Mouse (Mus musculus) liver, adult 2 months (tissue): ENCODE data around the gene Pithd1. TPM values are rescaled to one million over a fixed set of nuclear protein-coding genes. Genes with fewer than 3 reads are reported as not detected.
A peak's percentile ranks its signal among the peaks of the same experiment; 100 is the strongest.

Experiments used
- DNase-seq: peaks from one replicate; pipeline ENCODE4 v3.0.0-alpha.2; 2011; ENCODE audit warnings: low read depth, low spot score; ENCODE audit errors: extremely low read depth
- H3K27ac ChIP-seq: fragments of 200-500 bp; replicated peaks from 2 replicates; pipeline ENCODE4 v1.5.1; 2012; ENCODE audit warnings: low read depth, mild to moderate bottlenecking, control low read depth, inconsistent platforms, low read length; ENCODE audit not compliant: insufficient read depth
- H3K27me3 ChIP-seq: fragments of 200-500 bp; 2 replicates; pipeline ENCODE4 v1.6.1; 2012; ENCODE audit warnings: mild to moderate bottlenecking, moderate library complexity, low read length, inconsistent platforms; ENCODE audit not compliant: control insufficient read depth, insufficient read depth
- H3K36me3 ChIP-seq: fragments of 200-500 bp; 2 replicates; pipeline ENCODE4 v1.6.1; 2012; ENCODE audit warnings: low read length, inconsistent platforms; ENCODE audit not compliant: control insufficient read depth, insufficient read depth
- H3K4me1 ChIP-seq: fragments of 200-500 bp; 2 replicates; pipeline ENCODE4 v1.6.1; 2011; ENCODE audit warnings: low read length; ENCODE audit not compliant: control insufficient read depth, insufficient read depth
- H3K4me3 ChIP-seq: fragments of 200-500 bp; 2 replicates; pipeline ENCODE4 v1.5.1; 2011; ENCODE audit warnings: low read depth, mild to moderate bottlenecking, control low read depth, low read length, moderate library complexity; ENCODE audit not compliant: insufficient read depth
- H3K79me2 ChIP-seq: fragments of 200-500 bp; 2 replicates; pipeline ENCODE4 v1.6.1; 2012; ENCODE audit warnings: inconsistent platforms, mild to moderate bottlenecking, low read length, moderate library complexity; ENCODE audit not compliant: control insufficient read depth, insufficient read depth
- H3K9ac ChIP-seq: fragments of 200-500 bp; 2 replicates; pipeline ENCODE4 v1.6.1; 2012; ENCODE audit warnings: low read depth, mild to moderate bottlenecking, control low read depth, inconsistent platforms, low read length
- CTCF ChIP-seq: fragments of 200-500 bp; IDR thresholded peaks from 2 replicates; pipeline ENCODE4 v1.5.1; 2011; ENCODE audit warnings: low read depth, low read length, control low read depth
- POLR2A ChIP-seq: fragments of 200-500 bp; IDR thresholded peaks from 2 replicates; pipeline ENCODE4 v1.6.1; 2011; ENCODE audit warnings: low read length, control low read depth; ENCODE audit not compliant: insufficient read depth; ENCODE audit errors: extremely low read depth
- WGBS: fragments of 180-500 bp; shearing (Covaris S2); methylation state at CpG from one replicate; pipeline ENCODE4 v1.1.7; 2018; 5-methylcytosine and 5-hydroxymethylcytosine counted together
- polyA plus RNA-seq: library from polyadenylated mRNA; depleted of rRNA; stranded (reverse); fragments of >200 nt; gene quantifications from 2 replicates; pipeline ENCODE4 v1.2.3, GENCODE M21; 2012
- total RNA-seq: library from RNA; depleted of rRNA; stranded (reverse); fragments of >200 nt; gene quantifications from 2 replicates; pipeline ENCODE4 v1.2.3, GENCODE M21; 2014

Gene Pithd1
- total and polyA plus RNA-seq, 2 experiments: 21.0 to 28.8 TPM

GRCm38 (mm10) chr4:136028132-136028564 lies 41.1 kb upstream of the Pithd1 start:
- no peak overlapping the region for H3K27ac ChIP-seq
- no peaks in the 10 kb centered on the region for H3K79me2 ChIP-seq
- peaks cover 4% of the 10 kb centered on the region for H3K4me1 ChIP-seq
- no peak overlapping the region for H3K4me3 ChIP-seq
- H3K9ac ChIP-seq: no peak overlapping the region
- no peaks in the 10 kb centered on the region for H3K27me3 ChIP-seq
- no peaks in the 10 kb centered on the region for H3K36me3 ChIP-seq
- TF ChIP-seq CTCF: no peak
- DNase-seq: no peak
- 88% methylated on average over 19 of the region's 19 CpGs for WGBS

DNA sequence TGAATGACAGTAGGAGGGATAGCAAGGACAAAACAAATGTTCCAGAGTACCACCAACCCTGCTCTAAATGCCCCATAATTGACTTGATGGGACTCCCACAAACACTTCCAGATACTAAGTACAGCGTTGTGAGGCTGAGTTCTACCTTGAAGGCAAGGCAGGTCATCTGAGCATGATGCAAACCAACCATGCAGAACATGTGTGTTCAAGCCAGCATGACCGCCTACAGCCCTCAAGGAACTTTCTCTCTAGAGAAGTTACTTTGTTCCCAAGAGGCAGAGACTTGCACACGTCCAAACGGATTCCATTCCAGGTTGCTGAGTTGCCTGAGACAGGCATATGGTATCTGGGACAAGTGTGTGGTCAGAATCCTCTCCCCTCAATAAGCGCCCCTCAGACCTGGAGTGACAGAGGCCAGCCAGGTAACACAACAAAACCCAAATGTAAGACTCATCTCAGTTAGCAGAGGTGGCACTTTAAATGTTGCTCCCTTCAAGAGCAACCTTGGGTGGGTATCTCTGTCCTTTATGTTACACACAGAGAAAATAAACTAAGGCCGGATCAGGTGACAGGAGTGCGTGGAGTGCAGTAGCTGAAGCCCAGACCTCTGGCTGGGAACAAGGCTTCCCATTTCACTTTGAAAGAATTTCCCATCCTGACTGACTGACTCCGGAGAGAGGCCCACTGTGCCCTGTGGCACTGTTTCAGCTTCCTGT lies 40.5 kb upstream of the Pithd1 start:
- Histone ChIP-seq H3K4me1 (peaks cover 4% of the 10 kb centered on the region), H3K4me3 (no peak overlapping the region), H3K9ac (no peak overlapping the region), H3K27me3 (no peaks in the 10 kb centered on the region), H3K27ac (no peak overlapping the region), H3K79me2 (no peaks in the 10 kb centered on the region), H3K36me3 (no peaks in the 10 kb centered on the region)
- TF ChIP-seq CTCF (no peak), POLR2A (no peak)
- no peak for DNase-seq
- WGBS: 93% methylated on average over 8 of the region's 8 CpGs

DNA sequence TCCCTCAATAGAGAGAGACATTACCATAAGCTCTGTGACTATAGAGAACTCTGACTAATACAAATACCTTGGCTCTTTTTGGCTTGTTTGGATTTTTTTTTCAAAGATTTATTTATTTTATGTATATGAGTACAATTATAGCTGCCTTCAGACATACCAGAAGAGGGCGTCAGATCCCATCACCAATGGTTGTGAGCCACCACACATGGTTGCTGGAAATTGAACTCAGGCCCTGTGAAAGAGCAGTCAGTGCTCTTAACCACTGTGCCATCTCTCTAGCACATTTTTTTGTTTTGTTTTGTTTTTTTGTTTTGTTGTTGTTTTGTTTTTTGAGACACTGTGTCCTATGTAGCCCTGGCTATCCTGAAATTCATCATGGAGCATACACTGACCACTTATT lies 38.3 kb upstream of the Pithd1 start:
- TF ChIP-seq POLR2A: no peak
- no peak for TF ChIP-seq CTCF
- Histone ChIP-seq H3K36me3 (no peaks in the 10 kb centered on the region), H3K4me1 (no peaks in the 10 kb centered on the region), H3K4me3 (no peak overlapping the region), H3K9ac (no peak overlapping the region), H3K79me2 (peaks cover 5% of the 10 kb centered on the region; the same call in 1 of the 2 replicates), H3K27ac (no peak overlapping the region), H3K27me3 (no peaks in the 10 kb centered on the region)
- DNase-seq: no peak
- WGBS: 81% methylated on average over 1 of the region's 1 CpGs

- 91% methylated on average over 9 of the region's 9 CpGs for WGBS
- Histone ChIP-seq H3K9ac (no peak overlapping the region), H3K27ac (no peak overlapping the region)
Observed at GRCm38 (mm10) chr4:136022924-136023323, 35.9 kb upstream of the Pithd1 start.

DNA sequence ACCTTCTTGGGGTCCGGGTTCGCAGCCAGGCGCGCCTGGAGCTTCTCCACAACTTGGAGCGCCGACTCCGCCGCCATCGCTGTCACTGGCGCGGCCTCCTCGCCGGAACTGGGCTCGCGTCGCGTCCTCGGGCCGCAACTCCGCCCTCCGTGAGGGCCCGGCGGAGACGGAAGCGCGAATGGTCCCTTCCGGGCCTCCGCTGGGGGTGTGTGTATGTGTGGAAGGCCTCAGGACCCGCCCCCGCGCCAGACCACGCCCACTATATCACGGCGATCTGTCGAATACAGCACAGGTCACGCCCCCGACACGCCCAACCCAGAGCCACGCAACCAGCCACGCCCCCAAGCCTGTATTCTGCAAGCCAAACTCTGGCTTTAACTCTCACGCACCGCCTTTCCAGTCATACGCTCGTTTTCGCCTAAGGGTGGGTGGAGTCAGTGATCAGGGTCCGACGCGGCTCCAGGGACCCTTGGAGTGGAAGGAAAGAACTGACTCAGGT lies 34.5 kb upstream of the Pithd1 start, which contains the start of gene Eloa:
Eloa (minus strand) TSS at position 215 of the 499 bp plus-strand sequence.
- Histone ChIP-seq H3K9ac (peak within 1 kb of the TSS; percentile 93), H3K4me3 (peak within 1 kb of the TSS; percentile 88), H3K27me3 (no peaks in the 10 kb centered on the region), H3K4me1 (peaks cover 9% of the 10 kb centered on the region), H3K36me3 (no peaks in the 10 kb centered on the region), H3K27ac (peak within 1 kb of the TSS; percentile 53), H3K79me2 (peaks cover 23% of the 10 kb centered on the region; the same call in 1 of the 2 replicates)
- TF ChIP-seq CTCF (no peak), POLR2A (peak; percentile 88)
- under 1% methylated on average over 42 of the region's 48 CpGs for WGBS
- DNase-seq: peak; percentile 94

More at GRCm38 (mm10) chr4:136022924-136023323, 35.9 kb upstream of the Pithd1 start:
- TF ChIP-seq POLR2A: no peak
- TF ChIP-seq CTCF: no peak
- no peak for DNase-seq
- Histone ChIP-seq H3K27me3 (no peaks in the 10 kb centered on the region), H3K79me2 (peaks cover 19% of the 10 kb centered on the region; the same call in 1 of the 2 replicates), H3K36me3 (no peaks in the 10 kb centered on the region), H3K4me3 (no peak overlapping the region), H3K4me1 (peaks cover 9% of the 10 kb centered on the region)
